Mouse (Mus musculus) adrenal gland, postnatal 25 days (tissue): ENCODE results near the gene Fuk. TPM values are rescaled to one million over a fixed set of nuclear protein-coding genes. Genes with fewer than 3 reads are reported as not detected.
"Not testable (repeated sequence)": the region's sequence is repeated elsewhere in the genome, so short reads cannot be mapped to it uniquely, and the experiment has no call there.

ENCODE experiments used
- DNase-seq: peaks from one replicate; pipeline ENCODE4 v3.0.0; 2021; ENCODE audit warnings: mixed read lengths
- total RNA-seq: library from RNA; stranded (reverse); gene quantifications from 2 replicates; pipeline ENCODE4 v1.2.3, GENCODE M21; 2021

The Fuk gene
- total RNA-seq, 1 experiment from 2014 or later: 12.0 TPM

- peak; percentile 76 for DNase-seq
Observed at GRCm38 (mm10) chr8:110919341-110920031, 17.2 kb upstream of the Fuk start, which contains the start of gene St3gal2. TSS of gene St3gal2 (plus strand) at chr8:110919922.

GRCm38 (mm10) chr8:110918460-110918859, 16.2 kb upstream of the Fuk start:
- DNase-seq: no peak

GRCm38 (mm10) chr8:110918027-110918426, 15.7 kb upstream of the Fuk start:
- DNase-seq: no peak

- peak; percentile 77 for DNase-seq
Observed at GRCm38 (mm10) chr8:110917415-110917814, 15.1 kb upstream of the Fuk start.

- no peak for DNase-seq
Observed at GRCm38 (mm10) chr8:110911576-110912570, 9.6 kb upstream of the Fuk start.

- DNase-seq: not testable (repeated sequence)
Observed at GRCm38 (mm10) chr8:110909850-110910249, 7.6 kb upstream of the Fuk start.

GRCm38 (mm10) chr8:110906682-110907081, 4.4 kb upstream of the Fuk start:
- no peak for DNase-seq

GRCm38 (mm10) chr8:110905404-110905803, 3.1 kb upstream of the Fuk start:
- DNase-seq: no peak

- DNase-seq: no peak
Observed at GRCm38 (mm10) chr8:110902579-110902965, 284 bp upstream of the Fuk start.

- no peak for DNase-seq
Observed at GRCm38 (mm10) chr8:110901056-110901455, 1.2 kb downstream of the Fuk start.

- no peak for DNase-seq
Observed at GRCm38 (mm10) chr8:110897495-110897894, 4.8 kb downstream of the Fuk start.

- no peak for DNase-seq
Observed at GRCm38 (mm10) chr8:110895812-110896211, 6.5 kb downstream of the Fuk start.

GRCm38 (mm10) chr8:110895254-110895653, 7.0 kb downstream of the Fuk start:
- no peak for DNase-seq

- no peak for DNase-seq
Observed at GRCm38 (mm10) chr8:110894851-110895250, 7.4 kb downstream of the Fuk start.

- DNase-seq: no peak
Observed at GRCm38 (mm10) chr8:110892913-110893312, 9.4 kb downstream of the Fuk start.

- no peak for DNase-seq
Observed at GRCm38 (mm10) chr8:110892040-110892439, 10.2 kb downstream of the Fuk start.

GRCm38 (mm10) chr8:110889904-110890470, 12.3 kb downstream of the Fuk start:
- no peak for DNase-seq

- peak; percentile 32 for DNase-seq
Observed at GRCm38 (mm10) chr8:110888860-110889259, 13.4 kb downstream of the Fuk start.

GRCm38 (mm10) chr8:110888441-110888840, 13.8 kb downstream of the Fuk start:
- DNase-seq: no peak

- peak; percentile 21 for DNase-seq
Observed at GRCm38 (mm10) chr8:110887551-110887950, 14.7 kb downstream of the Fuk start.

- DNase-seq: no peak
Observed at GRCm38 (mm10) chr8:110886634-110887033, 15.7 kb downstream of the Fuk start.

GRCm38 (mm10) chr8:110883824-110884223, 18.5 kb downstream of the Fuk start:
- no peak for DNase-seq
